Mouse (Mus musculus) heart, embryonic 14.5 days (tissue): ENCODE data around the gene Pigs. TPM values are rescaled to one million over a fixed set of nuclear protein-coding genes. Genes with fewer than 3 reads are reported as not detected.

Source experiments
- ATAC-seq: fragments of 200-750 bp; cut with Nextera tagmentation; 2 replicates; pipeline ENCODE4 v1.8.0; 2017; ENCODE audit warnings: low read depth, moderate TSS enrichment; ENCODE audit not compliant: insufficient number of reproducible peaks, insufficient read depth, low FRiP score
- H3K27ac ChIP-seq, 2 experiments: fragments of 200-500 bp in 1 of 2; fragments of 300-500 bp in 1 of 2; sonication (generic) in 1 of 2; replicated peaks in 1 of 2; 2 replicates each; pipeline ENCODE4 v1.5.1; 2012 to 2014; ENCODE audit warnings: low read depth in 2 of 2, low read length in 2 of 2, control low read depth in 1 of 2, mild to moderate bottlenecking in 1 of 2, mixed read lengths in 1 of 2; ENCODE audit not compliant: control insufficient read depth in 1 of 2, insufficient read depth in 1 of 2
- H3K27me3 ChIP-seq: fragments of 300-500 bp; sonication (generic); 2 replicates; pipeline ENCODE4 v1.6.1; 2014; ENCODE audit warnings: mild to moderate bottlenecking, low read length, control low read depth; ENCODE audit not compliant: control insufficient read depth, insufficient read depth
- H3K36me3 ChIP-seq: fragments of 300-500 bp; sonication (generic); 2 replicates; pipeline ENCODE4 v1.6.1; 2014; ENCODE audit warnings: mild to moderate bottlenecking, control low read depth, low read length, mixed read lengths; ENCODE audit not compliant: control insufficient read depth, insufficient read depth
- H3K4me1 ChIP-seq, 2 experiments: fragments of 200-500 bp in 1 of 2; fragments of 300-500 bp in 1 of 2; sonication (generic) in 1 of 2; 2 replicates each; pipeline ENCODE4 v1.6.1; 2012 to 2014; ENCODE audit warnings: low read length in 2 of 2, control low read depth in 1 of 2, mixed read lengths in 1 of 2; ENCODE audit not compliant: control insufficient read depth in 2 of 2, insufficient read depth in 2 of 2
- H3K4me2 ChIP-seq: fragments of 300-500 bp; sonication (generic); 2 replicates; pipeline ENCODE4 v1.6.1; 2014; ENCODE audit warnings: mild to moderate bottlenecking, low read length
- H3K4me3 ChIP-seq, 2 experiments: fragments of 200-500 bp in 1 of 2; fragments of 300-500 bp in 1 of 2; sonication (generic) in 1 of 2; 2 replicates each; pipeline ENCODE4 v1.5.1; 2012 to 2014; ENCODE audit warnings: low read length in 2 of 2, mild to moderate bottlenecking in 2 of 2, control low read depth in 1 of 2, low read depth in 1 of 2, moderate library complexity in 1 of 2; ENCODE audit not compliant: control insufficient read depth in 1 of 2, insufficient read depth in 1 of 2
- H3K9ac ChIP-seq: fragments of 300-500 bp; sonication (generic); 2 replicates; pipeline ENCODE4 v1.6.1; 2014; ENCODE audit warnings: mild to moderate bottlenecking, low read length
- H3K9me3 ChIP-seq: fragments of 300-500 bp; sonication (generic); 2 replicates; pipeline ENCODE4 v1.6.1; 2016; ENCODE audit warnings: low read length, control low read depth; ENCODE audit not compliant: control insufficient read depth
- WGBS: fragments of 180-500 bp; shearing (Covaris S2); extraction: QIAGEN DNeasy Blood & Tissue Kit; methylation state at CpG from one replicate; pipeline ENCODE4 v1.1.7; 2014; 5-methylcytosine and 5-hydroxymethylcytosine counted together
- polyA plus RNA-seq: library from polyadenylated mRNA; unstranded; fragments of >200 nt; fragmentation: Nextera tagmentation; extraction: Ambion mirVana; gene quantifications from 2 replicates; pipeline ENCODE4 v1.2.1, GENCODE M21; 2014

Gene Pigs
- polyA plus RNA-seq, 1 experiment from 2014 or later = 55.7 TPM

- 86% methylated on average over 10 of the region's 10 CpGs for WGBS
- Histone ChIP-seq H3K4me1 (peaks cover 23 to 43% of the 10 kb centered on the region in 2 experiments), H3K4me2 (no peak overlapping the region), H3K27ac (no peak overlapping the region), H3K27me3 (no peaks in the 10 kb centered on the region), H3K9me3 (no peaks in the 10 kb centered on the region), H3K36me3 (peaks cover 16% of the 10 kb centered on the region), H3K9ac (no peak overlapping the region), H3K4me3 (no peak overlapping the region)
- ATAC-seq = no peak
Measured at GRCm38 (mm10) chr11:78347070-78347754, 19.0 kb downstream of the Pigs start.

DNA sequence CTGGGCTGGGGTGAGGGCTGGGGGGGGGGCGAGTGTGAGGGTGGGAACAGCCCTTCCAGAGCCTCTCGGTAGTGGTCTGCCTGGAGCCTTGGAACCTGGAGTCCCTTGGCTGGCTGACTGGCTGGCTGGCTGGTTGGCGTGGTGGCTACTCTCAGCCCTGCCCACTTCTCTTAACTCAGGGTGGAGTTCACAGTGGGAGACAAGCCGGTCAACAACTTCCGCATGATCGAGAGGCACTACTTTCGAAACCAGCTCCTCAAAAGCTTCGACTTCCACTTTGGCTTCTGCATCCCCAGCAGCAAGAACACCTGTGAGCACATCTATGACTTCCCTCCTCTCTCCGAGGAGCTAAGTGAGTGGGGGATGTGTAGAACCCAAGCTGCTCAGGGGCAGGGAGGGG, 19.7 kb downstream of the Pigs start:
- no peaks in the 10 kb centered on the region for H3K9me3 ChIP-seq
- ATAC-seq = no peak
- H3K36me3 ChIP-seq = peaks cover 16% of the 10 kb centered on the region
- no peak overlapping the region for H3K4me3 ChIP-seq
- H3K4me1 ChIP-seq = peaks cover 23 to 43% of the 10 kb centered on the region in 2 experiments
- H3K9ac ChIP-seq = no peak overlapping the region
- no peaks in the 10 kb centered on the region for H3K27me3 ChIP-seq
- no peak overlapping the region for H3K4me2 ChIP-seq
- WGBS = 74% methylated on average over 9 of the region's 9 CpGs
- H3K27ac ChIP-seq = no peak overlapping the region

DNA sequence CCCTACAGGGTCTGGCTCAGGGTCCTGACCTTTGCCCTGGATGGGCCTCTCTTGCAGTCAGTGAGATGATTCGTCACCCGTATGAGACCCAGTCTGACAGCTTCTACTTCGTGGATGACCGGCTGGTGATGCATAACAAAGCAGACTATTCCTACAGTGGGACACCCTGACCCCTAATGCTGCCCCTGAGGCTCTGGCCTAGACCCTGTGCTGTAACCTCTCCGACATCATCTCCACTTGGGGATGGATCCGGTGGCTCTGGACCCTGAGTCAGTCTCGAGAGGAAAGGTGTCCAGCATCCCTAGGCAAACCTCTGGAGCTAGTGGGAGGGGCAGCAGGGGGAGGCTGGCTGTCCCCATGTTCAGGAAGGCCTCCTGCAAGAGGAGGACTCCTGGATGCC, 20.3 kb downstream of the Pigs start:
- WGBS = 71% methylated on average over 7 of the region's 7 CpGs
- ATAC-seq = no peak
- Histone ChIP-seq H3K4me2 (no peak overlapping the region), H3K36me3 (peaks cover 16% of the 10 kb centered on the region), H3K4me3 (no peak overlapping the region), H3K4me1 (peaks cover 23 to 40% of the 10 kb centered on the region in 2 experiments), H3K27me3 (no peaks in the 10 kb centered on the region), H3K9ac (no peak overlapping the region), H3K9me3 (no peaks in the 10 kb centered on the region), H3K27ac (no peak overlapping the region)

DNA sequence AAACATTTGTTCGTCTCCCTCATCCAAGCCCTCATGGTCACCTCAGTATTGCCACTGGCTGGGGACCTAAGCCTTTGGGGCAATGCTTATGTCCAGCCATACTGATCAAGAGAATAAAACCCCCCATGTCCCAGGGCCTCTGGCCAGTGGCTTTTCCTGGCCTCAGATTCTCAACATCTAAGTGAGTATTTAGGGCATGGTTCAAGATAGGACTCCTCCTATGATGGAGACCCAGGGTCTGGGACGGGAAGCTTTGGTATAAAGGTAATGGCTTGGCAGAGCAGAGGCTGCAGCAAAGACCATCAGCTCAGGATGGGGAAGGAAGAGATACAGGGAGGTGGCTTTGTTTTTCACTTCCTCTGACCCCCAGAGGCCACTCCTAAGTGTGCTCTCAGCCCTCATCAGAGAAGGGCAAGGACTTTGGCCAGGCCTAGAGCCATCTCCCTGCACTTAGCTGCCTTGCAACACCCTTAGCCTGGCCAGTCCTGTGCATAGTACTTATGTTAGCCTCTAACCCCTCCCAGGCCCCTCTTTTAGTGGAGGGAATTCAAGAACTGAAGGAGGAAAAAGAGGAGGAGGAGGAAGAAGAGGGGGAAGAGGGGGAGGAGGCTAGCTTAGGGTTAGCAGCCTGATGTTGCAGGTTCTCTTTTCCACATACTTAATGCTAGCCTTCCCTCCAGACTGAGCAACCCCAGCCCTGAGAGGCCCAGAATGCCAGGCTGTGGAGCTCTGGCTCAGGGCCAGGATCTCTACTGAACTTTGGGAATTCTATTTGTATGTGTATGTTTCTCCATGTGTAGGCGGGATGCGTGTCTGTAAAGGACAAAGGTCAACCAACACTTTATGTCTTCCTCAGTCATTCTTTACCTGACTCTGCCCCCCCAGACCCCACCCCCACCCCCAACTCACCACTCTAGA, 21.5 kb downstream of the Pigs start:
- no peaks in the 10 kb centered on the region for H3K27me3 ChIP-seq
- no peak overlapping the region for H3K4me3 ChIP-seq
- ATAC-seq = no peak
- no peaks in the 10 kb centered on the region for H3K9me3 ChIP-seq
- H3K27ac ChIP-seq = peak overlapping the region in 1 of 2 experiments; percentile 46; a peak in 2 of 4 replicates
- H3K4me2 ChIP-seq = no peak overlapping the region
- 59% methylated on average over 4 of the region's 4 CpGs for WGBS
- peaks cover 16% of the 10 kb centered on the region for H3K36me3 ChIP-seq
- no peak overlapping the region for H3K9ac ChIP-seq
- peaks cover 17 to 30% of the 10 kb centered on the region in 2 experiments for H3K4me1 ChIP-seq

GRCm38 (mm10) chr11:78353081-78353480, 24.9 kb downstream of the Pigs start:
- Histone ChIP-seq H3K4me1 (peaks cover 6 to 11% of the 10 kb centered on the region in 2 experiments; a peak in 3 of 4 replicates), H3K4me3 (no peak overlapping the region), H3K4me2 (no peak overlapping the region), H3K9me3 (no peaks in the 10 kb centered on the region), H3K9ac (no peak overlapping the region), H3K27me3 (0 out of 2 replicates have a peak, but pooled peaks cover under 1% of the 10 kb centered on the region), H3K27ac (no peak overlapping the region), H3K36me3 (peaks cover 13% of the 10 kb centered on the region)
- no peak for ATAC-seq
- WGBS = 76% methylated on average over 1 of the region's 1 CpGs

DNA sequence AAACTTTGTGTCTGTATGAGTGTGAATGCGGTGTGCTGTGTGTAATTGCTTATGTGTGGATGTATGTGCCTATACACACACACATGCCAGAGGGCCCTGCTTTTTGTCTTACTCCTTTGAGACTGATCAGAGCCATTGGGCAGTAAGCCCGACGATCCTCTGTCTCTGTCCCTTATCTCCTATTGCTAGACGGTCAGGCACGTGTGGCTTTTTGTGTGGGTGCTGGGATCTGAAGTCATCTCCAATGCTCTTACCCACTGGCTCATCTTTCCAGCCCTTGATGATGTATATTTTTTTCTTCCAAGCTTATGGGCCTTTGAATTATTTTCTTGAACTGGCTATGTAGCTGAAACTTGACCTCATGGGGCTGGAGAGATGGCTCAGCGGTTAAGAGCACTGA, 26.7 kb downstream of the Pigs start:
- ATAC-seq = no peak
- WGBS = 40% methylated on average over 6 of the region's 6 CpGs
- H3K4me3 ChIP-seq = no peak overlapping the region

DNA sequence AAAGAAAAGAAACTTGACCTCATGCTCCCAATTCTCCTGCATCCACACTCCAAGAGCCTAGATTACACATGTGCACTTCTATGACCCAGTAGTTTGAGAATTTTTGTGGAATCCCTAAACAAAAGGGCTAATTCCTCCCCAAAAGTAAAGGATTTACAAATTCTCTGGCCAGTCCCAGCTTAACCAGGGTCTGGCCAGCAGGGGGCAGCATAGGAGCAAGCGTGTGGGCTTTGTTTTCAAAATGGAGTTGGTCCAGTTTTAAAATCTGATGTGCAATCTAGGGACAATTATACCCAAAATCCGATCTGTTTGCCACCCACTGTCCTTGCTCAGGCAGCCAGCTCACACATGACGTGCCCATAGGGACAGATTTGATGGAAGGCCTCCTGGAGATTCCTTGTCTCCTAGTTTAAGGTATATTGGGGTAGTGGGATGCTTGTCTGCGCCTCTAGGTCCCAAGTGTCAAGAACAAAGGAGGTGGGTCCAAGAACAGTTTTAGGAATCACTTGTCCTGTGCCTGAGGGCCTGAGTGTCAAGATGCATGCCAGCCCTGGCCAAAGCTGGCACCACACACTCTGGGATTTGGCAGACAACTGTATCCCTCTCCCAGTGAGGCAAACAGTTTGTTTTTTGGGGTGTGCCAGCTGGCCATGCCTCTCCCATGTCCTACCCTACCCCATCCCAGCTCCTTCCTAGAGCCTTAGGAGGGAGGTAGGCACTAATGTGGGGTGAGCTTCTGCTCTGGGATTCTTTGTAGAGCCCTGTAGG, 27.4 kb downstream of the Pigs start:
- Histone ChIP-seq H3K4me2 (no peak overlapping the region), H3K27me3 (peaks cover 11% of the 10 kb centered on the region; the same call in 1 of the 2 replicates), H3K4me1 (no peaks in the 10 kb centered on the region; a peak in 1 of 4 replicates), H3K36me3 (no peaks in the 10 kb centered on the region), H3K9ac (no peak overlapping the region), H3K27ac (no peak overlapping the region), H3K9me3 (no peaks in the 10 kb centered on the region), H3K4me3 (no peak overlapping the region)
- no peak for ATAC-seq
- 28% methylated on average over 4 of the region's 4 CpGs for WGBS

More for the DNA sequence above, 26.7 kb downstream of the Pigs start:
- Histone ChIP-seq H3K4me1 (peaks cover 0 to 3% of the 10 kb centered on the region in 2 experiments; a peak in 2 of 4 replicates), H3K27me3 (peaks cover 11% of the 10 kb centered on the region; the same call in 1 of the 2 replicates), H3K27ac (no peak overlapping the region), H3K9ac (no peak overlapping the region), H3K4me2 (no peak overlapping the region), H3K36me3 (no peaks in the 10 kb centered on the region), H3K9me3 (no peaks in the 10 kb centered on the region)
